Mouse (Mus musculus): ENCODE measurements around the gene Gm26620.

The Gm26620 gene

DNA sequence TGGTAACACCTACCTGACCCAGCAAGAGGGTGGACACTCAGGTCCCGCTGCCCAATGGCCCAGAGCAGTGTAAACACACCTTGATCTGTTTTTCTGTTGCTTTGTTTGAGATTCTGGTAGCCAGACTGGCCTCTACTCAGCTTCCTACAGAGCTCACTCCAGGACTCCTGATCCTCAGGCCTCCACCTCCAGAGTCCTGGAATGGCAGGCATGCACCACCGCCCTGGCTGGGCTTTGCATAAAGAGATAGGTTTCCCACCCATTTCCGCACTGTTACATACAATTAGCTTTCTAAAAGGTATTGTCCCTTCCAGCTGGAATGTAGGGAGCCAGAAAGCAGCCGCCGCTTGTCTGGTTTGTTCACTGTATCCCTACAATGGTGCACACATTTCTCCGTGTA is 13.5 kb upstream of the Gm26620 start:
- DNase-seq = no peak

DNA sequence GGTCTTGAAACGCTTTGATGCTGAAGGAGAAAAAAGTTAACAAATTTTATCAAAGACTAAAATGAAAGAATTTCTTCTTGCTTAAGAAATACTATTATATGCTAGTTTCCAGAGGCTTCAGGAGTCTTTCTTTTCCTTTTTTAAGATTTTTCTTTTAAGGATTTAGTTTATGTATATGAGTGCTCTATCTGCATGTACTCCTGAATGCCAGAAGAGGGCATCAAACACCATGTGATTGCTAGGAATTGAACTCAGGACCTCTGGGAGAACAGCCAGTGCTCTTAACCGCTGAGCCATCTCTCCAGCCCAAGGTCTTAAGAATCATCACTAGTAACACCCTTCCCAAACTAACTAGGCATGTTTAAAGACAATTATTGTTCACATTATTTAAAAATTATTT is 12.9 kb upstream of the Gm26620 start:
- no peak for DNase-seq

DNA sequence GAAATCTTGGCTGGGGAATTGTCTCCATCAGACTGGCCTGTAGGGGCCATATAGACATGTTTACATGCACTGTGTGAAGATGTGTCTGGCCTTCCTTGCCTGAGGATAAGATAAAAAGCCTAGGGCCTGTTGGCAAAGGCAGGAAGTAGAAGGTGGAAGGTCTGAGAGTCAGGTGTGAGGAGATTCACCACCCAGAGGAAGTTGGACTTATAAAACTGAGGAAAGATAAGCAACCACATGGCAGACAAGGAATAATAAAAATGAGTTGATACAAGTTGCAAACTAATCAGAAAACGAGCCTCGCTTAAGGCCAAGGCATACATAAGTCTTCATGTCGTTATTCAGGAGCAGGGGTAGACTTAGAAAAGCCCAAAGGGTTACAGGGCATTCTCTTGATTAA is 9.2 kb upstream of the Gm26620 start:
- DNase-seq = no peak

DNA sequence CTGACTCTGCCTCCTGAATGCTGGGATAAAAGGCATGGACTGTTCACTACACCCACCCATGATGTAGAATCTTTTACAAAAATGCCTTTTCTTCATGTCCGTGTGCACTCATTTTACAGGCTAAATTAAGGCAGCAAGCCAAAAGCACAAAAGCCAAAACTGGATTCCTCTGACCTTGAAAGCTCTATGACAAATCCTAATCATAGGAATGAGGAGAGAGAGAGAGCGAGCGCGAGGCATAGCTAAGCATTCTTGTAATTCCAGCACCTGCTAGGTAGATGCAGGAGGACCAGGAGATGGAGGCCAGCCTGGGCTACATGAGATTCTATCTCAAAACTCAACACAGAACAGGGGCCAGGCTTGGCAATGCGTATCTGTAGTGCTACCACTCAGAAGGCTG is 8.0 kb upstream of the Gm26620 start:
- no peak for DNase-seq

DNA sequence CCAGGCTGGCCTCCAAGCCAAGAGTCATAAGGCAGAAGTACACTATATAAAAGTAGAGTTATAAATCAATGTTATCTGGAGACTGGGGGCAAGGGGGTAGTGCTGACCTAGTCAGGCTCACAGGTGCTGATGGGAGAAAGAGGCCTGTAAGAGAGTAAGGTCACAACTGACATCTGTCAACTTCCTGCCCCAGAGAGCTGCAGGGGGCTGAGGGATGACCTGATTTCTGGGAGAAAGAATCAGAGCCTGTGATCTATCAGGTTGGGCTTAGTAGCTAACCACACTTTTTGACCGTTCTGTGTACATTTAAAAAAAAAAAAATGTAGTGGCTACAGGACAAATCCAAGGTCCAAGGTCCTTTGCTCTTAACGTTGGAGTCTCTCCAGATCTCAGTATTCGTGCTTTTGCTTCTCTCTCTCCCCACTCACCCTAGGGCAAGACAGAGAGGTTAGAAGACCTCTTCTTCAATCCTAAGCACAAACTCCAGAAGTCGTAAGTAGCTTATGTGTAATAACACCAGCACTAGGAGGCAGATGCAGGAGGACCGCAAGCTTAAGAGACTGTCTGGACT is 1.9 kb upstream of the Gm26620 start:
- peak; percentile 19 for DNase-seq

DNA sequence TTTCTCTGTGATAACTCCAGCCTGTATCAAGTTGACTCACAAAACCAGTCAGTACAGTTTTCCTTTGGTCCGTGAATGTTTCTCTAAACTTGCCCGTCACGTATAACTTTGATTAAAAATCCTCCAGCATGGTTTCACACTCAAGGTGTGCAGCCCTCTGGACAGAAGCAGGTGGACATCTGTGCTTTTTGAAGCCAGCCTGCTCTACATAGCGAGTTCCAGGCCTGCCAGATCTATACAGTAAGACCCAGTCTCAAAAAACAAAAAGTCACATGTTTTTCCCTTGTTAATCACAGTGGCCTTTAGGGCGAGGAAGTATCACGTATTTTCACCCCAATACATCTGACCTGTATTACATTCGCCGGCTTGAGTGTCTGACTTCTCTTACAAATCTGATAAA is 475 bp upstream of the Gm26620 start:
- no peak for DNase-seq

DNA sequence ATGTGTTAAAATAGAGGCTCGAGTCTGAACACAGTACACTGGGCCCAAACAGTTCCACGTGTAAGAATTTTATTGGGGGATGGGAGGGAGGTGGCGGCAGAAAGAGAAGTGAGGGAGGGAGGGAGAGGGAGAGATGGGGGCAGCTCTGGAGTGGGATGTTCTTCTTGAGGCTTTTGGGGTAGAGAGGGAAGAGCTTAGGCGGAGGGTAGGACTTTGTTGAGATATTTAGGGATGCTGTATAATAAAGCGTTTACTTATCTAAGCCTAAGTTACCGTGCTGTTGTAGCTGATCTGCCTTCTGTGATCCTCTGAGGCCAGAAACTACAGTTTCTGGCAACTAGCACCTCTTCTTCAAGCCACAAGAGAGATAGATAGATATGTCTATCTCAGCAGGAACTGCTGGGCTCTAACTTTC is 1.2 kb downstream of the Gm26620 start:
- no peak for DNase-seq

DNA sequence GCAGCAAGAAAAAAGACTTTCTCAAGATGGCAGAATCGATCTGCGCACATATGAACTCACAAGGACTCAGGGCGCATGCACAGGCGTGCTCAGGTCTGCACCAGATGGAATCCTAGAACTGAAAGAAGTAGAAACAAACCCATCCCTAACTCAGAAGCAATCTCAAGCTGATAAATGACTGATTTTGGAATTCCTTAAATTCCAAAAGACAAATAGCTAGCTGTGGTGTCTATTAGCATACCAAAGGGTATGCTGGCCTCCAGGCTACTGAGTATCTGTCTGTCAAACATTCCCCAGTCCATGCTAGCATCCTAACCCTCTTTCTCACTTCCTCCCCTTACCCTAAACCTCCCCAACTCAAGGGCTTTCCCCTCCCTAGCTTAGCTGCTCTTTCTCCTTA is 4.4 kb downstream of the Gm26620 start:
- DNase-seq = no peak

DNA sequence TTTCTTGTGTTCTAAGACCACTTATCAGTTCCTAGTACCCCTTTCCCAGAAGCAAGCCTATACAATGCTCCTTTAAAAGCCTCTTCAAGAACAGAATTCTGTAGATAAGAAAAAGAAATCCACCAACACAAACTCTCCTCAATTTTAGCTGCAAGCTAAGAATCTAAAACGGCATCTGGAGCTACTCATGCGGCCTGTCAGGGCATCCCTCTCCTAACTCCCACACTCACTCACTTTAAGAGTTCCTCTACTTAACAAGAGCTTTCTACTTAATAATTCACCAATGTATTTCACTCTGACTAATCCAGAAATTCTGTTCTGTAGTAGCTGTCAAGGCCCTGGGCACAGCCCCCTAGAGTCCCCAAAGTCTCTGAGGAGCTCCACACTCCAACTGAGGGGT is 6.8 kb downstream of the Gm26620 start:
- no peak for DNase-seq

DNA sequence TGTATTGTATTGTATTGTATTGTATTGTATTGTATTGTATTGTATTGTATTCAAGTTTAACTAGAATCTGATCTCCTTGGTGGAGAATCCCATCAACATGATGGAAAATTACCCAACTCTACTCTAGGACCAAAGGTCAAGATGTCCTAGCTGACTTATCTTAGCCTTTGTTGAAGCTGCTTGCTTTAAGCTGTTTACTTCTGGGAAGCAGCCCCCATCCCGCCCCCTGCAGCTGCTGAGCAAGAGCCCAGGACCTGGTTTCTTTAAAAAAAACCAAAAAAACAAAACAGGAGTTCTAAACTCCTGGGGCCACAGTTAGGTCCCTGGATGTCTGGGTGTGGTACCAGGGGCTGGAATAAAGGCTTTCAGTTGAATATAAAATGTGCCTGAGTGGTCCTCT is 7.4 kb downstream of the Gm26620 start:
- no peak for DNase-seq

DNA sequence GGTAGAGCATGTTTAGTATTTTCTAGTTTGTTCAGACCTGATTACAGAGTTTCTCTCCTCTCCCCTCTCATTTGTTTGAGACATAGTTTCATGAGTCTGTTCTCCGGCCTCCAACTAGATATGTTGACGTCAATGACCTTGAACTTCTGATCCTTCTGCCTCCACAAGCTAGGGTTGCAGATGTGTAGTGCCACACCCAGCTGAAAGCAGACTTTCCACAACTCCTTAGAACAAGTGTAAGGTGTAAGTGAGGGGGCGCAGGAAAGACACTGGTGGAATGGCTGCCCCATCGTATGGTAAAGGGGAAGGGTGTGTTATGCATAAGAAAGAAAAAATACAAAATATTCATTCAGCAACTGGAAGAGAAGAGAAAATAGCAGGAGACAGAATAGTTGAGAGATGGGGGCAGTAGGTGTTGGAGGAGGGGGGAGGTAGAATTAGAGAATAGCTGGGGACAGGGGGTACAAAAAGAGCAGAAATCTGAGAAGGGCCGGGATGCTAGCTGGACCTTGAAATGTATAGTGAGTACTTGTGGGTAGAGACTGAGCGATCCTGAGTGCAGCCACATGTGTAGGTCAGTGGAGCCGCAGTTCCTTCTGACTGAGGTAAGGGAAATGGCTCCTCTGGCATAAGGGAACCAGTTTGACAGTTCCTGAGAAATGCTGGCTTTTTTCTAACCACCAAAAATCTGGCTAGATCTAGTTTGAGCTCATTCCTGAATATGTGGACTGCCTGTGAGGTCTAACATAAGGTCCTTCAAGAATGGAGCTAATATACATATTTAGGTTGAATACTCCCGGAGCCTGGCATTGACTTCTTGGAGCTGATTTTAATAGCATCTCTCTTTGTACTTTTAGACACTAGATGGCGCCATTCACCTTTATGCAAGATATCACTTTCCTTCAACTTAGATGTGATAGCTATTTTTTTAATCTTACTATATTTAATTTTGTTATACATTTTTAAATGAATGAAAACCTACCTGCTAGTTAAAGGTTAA is 10.0 kb downstream of the Gm26620 start:
- no peak for DNase-seq

DNA sequence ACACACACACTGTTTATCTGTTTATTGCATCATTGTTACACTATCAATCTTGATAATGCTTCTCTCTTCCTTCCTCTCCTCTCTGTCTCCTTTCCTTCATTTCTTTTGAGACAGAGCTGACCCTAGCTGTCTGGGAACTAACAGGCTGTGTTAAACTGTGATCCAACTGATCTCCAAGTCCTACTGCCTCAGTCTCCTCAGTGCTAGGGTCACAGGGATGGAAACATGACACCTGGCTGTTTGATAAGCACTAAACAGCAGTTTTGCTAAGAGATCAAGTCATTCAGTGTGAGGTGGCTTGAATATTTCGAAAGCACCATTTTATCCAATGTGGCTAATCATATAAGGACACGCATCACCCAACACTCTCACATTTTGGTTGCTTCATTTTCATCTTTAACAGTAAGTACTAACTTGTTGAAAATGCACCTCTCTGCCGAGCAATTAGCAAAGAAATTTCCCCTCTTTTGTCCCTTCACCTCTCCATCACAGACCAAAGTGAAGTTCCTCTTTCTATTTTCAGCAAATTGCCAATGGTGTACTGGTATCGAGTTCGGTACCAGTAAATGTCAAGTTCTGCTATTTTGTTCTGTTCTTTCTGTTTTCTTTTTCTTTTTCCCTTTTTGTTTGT is 11.9 kb downstream of the Gm26620 start:
- DNase-seq = no peak

DNA sequence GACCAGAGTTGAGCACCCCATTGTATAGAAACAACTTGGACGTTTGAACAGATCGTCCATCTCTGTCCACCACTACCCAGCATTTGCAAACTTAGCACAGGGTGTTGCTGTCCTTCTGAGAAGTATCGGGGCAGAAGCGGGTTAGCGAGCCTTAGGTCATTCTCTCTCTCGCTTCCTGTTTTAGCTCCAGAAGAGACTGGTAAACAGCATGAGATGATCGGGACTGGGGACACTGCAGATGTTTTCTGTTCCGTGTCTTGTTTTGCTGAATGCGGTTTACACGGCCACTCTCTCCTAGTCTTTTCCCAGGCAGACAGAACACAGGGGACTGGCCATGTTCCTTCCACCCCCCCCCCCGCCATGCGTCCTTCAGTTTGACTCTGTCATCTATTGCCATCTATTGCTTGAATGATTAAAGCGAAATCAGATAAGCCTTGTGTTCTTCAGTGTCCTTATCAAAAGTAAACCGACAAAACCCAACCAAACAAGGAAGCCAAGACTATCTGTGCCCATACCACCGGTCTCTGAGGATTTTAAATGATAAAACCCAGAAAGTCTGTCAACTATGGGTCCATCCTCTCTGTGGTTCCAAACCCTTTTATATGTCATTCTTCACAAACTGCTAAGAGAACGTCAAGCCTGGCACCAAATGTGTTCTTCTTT is 13.7 kb downstream of the Gm26620 start:
- DNase-seq = no peak

DNA sequence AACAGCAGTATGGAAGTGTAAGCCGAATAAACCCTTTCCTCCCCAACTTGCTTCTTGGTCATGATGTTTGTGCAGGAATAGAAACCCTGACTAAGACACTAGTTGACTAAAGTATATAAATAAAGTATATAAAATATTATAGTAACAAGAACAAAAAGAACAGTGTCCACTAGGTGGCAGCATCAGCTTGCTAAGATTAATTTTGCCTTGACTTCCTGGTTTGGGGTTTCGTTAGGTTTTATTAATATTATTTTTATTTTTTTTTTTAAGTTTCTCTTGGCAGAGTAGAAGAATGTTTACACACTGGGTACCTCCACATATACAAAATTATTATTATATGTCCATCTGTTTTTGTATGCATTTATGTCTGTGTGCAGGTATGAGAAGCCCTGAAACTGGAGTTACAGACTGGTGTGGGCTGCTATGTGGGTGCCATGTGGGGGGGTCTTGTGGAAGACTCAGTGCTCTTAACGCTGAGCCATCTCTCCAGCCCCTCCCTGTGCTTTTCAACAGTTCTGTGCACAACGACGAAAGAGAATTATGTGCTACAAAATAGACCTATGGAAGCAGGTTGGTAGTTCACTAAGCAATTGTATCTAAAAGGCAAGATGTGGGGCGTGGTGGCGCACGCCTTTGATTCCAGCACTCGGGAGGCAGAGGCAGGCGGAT is 16.1 kb downstream of the Gm26620 start:
- peak; percentile 31 for DNase-seq

DNA sequence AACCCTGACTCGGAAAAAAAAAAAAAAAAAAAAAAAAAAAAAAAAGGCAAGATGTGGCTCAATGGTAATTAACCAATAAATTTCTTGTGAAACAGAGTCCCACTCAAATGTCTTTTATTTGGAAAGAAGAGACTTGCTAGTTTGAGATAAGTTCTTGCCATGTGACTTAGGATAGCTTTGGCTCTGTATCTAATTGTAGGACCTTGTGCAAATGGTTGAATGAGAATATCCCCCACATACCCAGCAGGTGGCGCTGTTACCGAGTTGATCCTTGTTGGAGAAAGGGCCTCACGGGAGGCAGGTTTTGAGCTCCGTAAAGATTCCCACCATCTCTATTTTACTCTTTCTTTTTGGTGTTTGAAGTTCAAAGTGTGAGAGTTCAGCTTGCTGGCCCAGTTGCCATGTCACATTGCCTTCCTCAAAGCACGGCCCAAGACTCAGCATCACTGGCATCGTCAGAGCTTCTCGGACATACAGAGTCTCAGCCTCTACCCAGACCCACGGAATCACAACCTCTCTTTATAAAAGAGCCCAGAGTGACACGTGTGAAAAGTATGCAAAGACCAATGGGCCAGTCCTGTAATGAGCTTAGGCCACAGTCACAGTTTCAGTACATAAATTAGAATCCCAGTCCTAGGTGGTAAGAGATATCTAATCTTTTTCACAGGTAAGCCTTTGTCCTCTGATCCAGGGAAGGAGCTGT is 16.8 kb downstream of the Gm26620 start:
- DNase-seq = peak; percentile 88

DNA sequence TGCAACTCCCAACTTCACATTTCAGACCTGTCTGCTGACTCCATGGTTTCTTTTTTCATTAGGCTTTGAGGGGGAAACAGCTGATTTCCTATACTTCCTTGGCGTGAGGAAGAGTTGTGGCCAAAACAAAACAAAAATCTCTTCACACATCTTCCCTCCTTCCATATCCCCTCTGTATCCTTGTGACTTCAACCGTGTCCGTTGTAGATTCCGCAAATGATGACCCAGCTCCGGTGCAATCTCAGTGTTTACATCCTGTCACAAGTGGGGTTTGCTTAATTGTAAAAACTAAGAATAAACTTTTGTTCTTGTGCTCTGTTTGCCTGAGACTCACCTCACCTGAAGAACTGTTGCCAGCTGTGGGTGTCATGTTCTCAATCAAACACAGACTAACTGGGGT is 18.6 kb downstream of the Gm26620 start:
- DNase-seq = no peak

DNA sequence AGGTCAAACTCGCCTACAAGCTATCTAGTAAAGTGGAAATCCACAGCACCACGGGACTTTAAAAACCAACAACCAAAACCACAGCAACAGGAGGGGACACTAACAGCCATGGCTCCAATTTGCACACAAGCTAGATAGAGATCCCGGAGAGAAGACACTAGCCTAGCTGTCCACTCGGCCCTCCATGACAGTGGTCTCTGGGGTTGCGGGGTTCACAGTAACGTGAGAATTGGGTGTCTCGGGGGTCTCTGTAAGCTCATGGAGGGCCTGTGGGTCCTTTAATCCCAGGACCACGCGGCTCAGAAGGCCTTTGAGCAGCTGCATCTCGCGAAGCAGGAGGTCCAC is 22.2 kb downstream of the Gm26620 start:
- DNase-seq = no peak

DNA sequence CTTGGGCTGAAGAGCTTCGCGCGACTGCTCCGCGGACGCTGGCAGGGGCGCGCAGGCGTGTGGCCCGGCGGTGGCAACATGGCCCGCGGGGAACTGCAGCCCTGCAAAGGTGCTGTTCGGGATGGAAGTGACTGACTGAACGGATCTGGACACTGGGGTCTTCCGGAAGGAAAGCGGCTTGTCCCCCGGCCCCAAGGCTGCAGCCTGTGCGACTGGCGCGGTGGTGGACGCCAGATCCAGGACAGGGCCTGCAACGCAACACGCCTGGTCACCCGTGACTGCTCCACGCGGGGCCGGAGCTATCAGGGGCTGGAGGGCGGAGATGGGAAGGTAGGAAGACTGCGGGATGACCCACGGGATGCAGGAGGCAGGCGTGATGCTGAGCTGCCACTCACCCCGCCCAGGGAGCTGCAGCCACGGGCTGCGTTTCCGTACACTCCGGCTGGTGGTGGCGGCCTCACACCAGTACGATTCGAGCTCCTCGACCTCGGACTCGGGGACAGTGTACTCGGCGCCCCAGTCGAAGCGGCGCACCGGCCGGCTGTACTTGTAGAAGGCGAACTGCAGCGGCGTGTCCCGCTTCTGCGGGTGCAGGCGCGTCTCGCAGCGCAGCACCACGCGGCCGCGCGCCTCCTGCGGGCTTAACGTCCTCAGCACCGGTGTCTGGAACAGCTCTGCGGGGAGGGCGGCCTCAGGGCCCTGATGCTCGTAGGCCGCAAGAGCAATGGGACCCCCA is 22.8 kb downstream of the Gm26620 start:
- DNase-seq = peak; percentile 38

DNA sequence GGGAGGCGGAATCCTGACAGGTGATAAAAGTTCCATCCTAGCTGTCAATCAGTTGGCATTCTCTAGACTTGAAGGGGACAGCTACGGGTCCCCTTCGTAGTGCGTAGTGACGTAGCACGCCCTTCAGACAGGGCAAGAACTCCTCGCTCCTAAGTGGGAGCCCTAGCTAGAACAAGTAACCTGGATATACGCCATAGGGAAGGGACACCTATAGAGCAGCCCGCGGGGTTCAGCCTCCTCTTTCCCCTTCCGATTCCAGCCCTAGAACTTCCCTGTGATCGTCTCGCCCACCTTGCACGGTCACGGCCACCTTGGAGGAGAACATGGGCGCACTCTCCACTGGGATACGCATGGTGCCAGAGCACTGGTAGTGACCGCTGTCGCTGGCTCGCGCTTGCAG is 23.5 kb downstream of the Gm26620 start:
- no peak for DNase-seq

DNA sequence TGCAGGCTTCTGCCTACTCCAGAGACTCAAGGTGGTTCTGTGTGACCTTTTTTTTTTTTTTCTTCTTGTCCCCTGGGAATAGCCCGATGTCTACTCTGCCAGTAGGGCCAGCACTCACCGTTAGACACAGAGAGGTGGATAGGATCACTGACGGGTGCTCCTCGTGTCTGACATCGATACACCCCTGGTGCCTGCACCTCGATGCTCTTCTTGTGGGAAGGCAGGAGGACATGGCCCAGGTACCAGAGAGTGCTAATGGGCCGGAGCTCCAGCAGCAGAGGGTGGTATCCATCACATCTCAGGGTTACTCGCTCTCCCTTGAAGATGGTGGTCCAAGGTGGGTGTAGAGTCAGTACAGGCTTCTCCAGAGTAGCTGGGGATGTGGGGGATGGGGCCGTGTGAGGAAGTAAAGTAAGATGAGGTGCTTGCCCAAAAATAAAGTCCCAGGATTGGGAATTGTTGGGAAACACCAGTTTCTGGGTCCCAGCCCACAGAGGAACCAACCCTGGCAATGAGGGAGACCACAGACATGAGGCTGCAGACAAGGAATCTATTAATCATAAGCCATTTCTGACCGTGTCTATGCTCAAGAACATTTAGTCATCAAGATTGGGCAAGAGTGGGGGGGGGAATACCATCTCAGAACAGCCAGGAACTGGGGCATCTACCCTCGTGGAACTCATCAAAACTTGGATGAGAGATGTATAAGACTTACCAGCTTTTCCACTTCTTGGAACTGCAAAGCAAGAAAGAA is 27.2 kb downstream of the Gm26620 start:
- DNase-seq = no peak

Measured in kidney, adult 18-20 months (tissue).